Mouse (Mus musculus) heart, embryonic 15.5 days (tissue): ENCODE measurements around the gene Sidt2. TPM values are rescaled to one million over a fixed set of nuclear protein-coding genes. Genes with fewer than 3 reads are reported as not detected.

Source experiments
- ATAC-seq: fragments of 200-750 bp; cut with Nextera tagmentation; replicated peaks from 2 replicates; pipeline ENCODE4 v1.8.0; 2017; ENCODE audit warnings: low read depth, moderate TSS enrichment; ENCODE audit not compliant: insufficient number of reproducible peaks, insufficient read depth, low FRiP score
- H3K27ac ChIP-seq: fragments of 300-500 bp; sonication (generic); 2 replicates; pipeline ENCODE4 v1.5.1; 2015; ENCODE audit warnings: mild to moderate bottlenecking, inconsistent platforms
- H3K27me3 ChIP-seq: fragments of 300-500 bp; sonication (generic); 2 replicates; pipeline ENCODE4 v1.6.1; 2015; ENCODE audit warnings: inconsistent platforms
- H3K36me3 ChIP-seq: fragments of 300-500 bp; sonication (generic); 2 replicates; pipeline ENCODE4 v1.6.1; 2015; ENCODE audit warnings: mild to moderate bottlenecking, inconsistent platforms
- H3K4me1 ChIP-seq: fragments of 300-500 bp; sonication (generic); replicated peaks from 2 replicates; pipeline ENCODE4 v1.6.1; 2015; ENCODE audit warnings: inconsistent platforms
- H3K4me2 ChIP-seq: fragments of 300-500 bp; sonication (generic); 2 replicates; pipeline ENCODE4 v1.6.1; 2015; ENCODE audit warnings: inconsistent platforms, mild to moderate bottlenecking, moderate library complexity
- H3K4me3 ChIP-seq: fragments of 300-500 bp; sonication (generic); 2 replicates; pipeline ENCODE4 v1.5.1; 2015; ENCODE audit warnings: mild to moderate bottlenecking, inconsistent platforms
- H3K9ac ChIP-seq: fragments of 300-500 bp; sonication (generic); 2 replicates; pipeline ENCODE4 v1.6.1; 2015; ENCODE audit warnings: mild to moderate bottlenecking, inconsistent platforms
- H3K9me3 ChIP-seq: fragments of 300-500 bp; sonication (generic); replicated peaks from 2 replicates; pipeline ENCODE4 v1.6.1; 2016; ENCODE audit warnings: inconsistent platforms
- WGBS: fragments of 180-500 bp; shearing (Covaris S2); methylation state at CpG from one replicate; pipeline ENCODE4 v1.1.7; 2015; ENCODE audit warnings: mixed read lengths; 5-methylcytosine and 5-hydroxymethylcytosine counted together
- polyA plus RNA-seq: library from polyadenylated mRNA; unstranded; fragments of >200 nt; fragmentation: Nextera tagmentation; extraction: Ambion mirVana; gene quantifications from 2 replicates; pipeline ENCODE4 v1.2.1, GENCODE M21; 2015

The Sidt2 gene
- polyA plus RNA-seq, 1 experiment from 2014 or later = 31.4 TPM

DNA sequence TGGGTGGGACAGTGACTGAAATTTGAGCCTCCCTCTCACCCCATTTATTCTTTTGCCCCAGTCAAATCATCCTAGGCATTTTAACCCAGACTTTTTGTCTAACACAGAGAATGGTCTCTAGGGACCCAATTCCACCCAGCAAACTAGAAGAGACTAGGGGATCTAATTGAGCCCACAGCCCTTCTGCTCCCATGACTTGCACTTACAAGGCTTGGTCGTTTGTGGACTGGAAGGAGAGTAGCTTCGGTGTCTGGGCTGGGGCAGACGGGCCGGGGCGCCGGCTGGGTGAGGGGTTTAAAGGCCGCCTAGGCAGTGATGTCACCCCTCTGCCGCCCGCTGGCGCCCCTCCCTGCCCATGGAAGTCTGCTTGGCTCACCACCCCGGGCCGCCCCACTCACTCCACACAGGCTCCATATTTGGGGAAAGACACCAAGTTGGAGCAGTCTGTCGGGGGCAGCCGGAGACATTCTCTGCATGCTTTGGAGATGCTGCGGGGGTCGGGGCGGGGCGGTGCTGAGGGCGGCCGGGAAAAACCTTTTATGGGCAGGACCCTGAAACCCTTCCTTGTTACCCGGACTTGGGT is 19.3 kb downstream of the Sidt2 start, which contains the start of gene Tagln:
Gene Tagln, minus strand, starts transcription at position 431 of the 583 bp plus-strand sequence.
- no peaks in the 10 kb centered on the region for H3K27me3 ChIP-seq
- ATAC-seq = peak; percentile 51
- peak within 1 kb of the TSS; percentile 45 for H3K9ac ChIP-seq
- peaks cover 30% of the 10 kb centered on the region for H3K4me1 ChIP-seq
- peak within 1 kb of the TSS; percentile 44 for H3K4me3 ChIP-seq
- H3K4me2 ChIP-seq = peak within 1 kb of the TSS; percentile 70
- peak within 1 kb of the TSS; percentile 38 for H3K27ac ChIP-seq
- H3K36me3 ChIP-seq = peaks cover 24% of the 10 kb centered on the region
- 7% methylated on average over 21 of the region's 21 CpGs for WGBS
- H3K9me3 ChIP-seq = no peaks in the 10 kb centered on the region

DNA sequence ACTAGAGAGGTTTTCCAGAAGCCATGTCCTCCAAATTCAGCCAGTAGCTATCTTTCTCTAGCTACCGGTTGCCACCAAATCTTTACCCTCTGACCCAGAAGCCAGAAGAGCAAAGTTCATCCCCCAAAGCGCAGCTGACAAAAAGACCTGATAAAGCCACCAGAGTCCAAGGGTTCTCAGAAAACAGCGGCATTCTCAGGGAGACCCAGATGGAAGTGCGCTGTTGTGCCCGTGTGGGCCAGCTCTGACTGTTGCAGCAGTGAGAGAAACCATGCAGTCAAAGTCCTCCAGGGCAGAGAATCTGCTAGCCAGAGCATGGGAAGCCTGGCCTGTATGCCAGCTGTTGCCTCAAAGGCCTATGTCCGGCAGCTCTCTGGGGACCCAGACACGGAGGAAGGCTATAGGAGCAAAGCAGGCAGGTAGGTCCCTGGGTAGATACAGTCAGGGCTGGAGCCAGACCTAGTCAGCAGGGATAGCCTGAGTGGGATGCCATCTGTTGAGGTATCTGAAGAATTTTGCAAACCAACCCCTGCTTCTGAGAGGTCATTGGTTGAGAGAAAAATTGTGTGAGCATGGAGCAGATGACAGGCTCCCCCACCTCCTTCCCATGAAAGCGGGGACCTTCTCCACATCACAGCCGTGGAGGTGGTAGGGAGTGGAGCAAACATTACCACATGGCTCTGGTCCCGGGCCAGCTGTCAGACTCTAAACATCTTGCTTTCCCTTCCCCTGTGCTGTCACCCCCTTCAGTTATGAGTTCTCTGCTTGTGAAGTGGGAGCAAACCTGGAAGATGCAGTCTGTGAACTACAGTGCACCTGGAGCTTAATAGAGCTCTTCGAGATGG is 22.3 kb downstream of the Sidt2 start:
- Histone ChIP-seq H3K36me3 (peaks cover 33% of the 10 kb centered on the region), H3K9me3 (no peaks in the 10 kb centered on the region), H3K27ac (peak overlapping the region; percentile 13; the same call in 1 of the 2 replicates), H3K4me3 (peak overlapping the region; percentile 4; the same call in 1 of the 2 replicates), H3K4me2 (peak overlapping the region; percentile 7; the same call in 1 of the 2 replicates), H3K9ac (no peak overlapping the region), H3K27me3 (no peaks in the 10 kb centered on the region), H3K4me1 (peaks cover 30% of the 10 kb centered on the region)
- WGBS = 39% methylated on average over 11 of the region's 11 CpGs
- ATAC-seq = no peak

DNA sequence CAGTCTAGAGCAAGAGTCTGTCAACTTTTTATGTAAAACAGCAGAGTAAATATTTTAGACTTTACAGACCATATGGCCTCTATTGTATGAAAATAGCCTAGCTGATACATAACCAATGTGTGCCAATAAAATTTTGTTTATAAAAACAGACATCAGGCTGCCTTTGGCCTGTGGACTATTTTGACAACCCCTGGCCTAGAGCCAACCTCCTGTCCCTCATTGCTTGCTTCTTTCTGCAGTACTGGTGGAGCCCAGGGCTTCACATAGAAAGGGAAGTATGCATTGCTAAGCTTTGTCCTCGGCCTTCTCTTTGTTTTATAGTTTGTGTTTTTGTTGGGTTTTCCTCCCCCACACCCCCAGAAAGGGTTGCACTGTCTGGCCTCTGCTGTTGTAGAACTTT is 23.1 kb downstream of the Sidt2 start:
- H3K4me1 ChIP-seq = peaks cover 28% of the 10 kb centered on the region
- no peak for ATAC-seq
- H3K4me2 ChIP-seq = no peak overlapping the region
- no peaks in the 10 kb centered on the region for H3K27me3 ChIP-seq
- H3K4me3 ChIP-seq = no peak overlapping the region
- H3K9ac ChIP-seq = no peak overlapping the region
- H3K36me3 ChIP-seq = peaks cover 40% of the 10 kb centered on the region
- H3K9me3 ChIP-seq = no peaks in the 10 kb centered on the region
- H3K27ac ChIP-seq = peak overlapping the region; percentile 13; the same call in 1 of the 2 replicates
- 35% methylated on average over 1 of the region's 1 CpGs for WGBS

DNA sequence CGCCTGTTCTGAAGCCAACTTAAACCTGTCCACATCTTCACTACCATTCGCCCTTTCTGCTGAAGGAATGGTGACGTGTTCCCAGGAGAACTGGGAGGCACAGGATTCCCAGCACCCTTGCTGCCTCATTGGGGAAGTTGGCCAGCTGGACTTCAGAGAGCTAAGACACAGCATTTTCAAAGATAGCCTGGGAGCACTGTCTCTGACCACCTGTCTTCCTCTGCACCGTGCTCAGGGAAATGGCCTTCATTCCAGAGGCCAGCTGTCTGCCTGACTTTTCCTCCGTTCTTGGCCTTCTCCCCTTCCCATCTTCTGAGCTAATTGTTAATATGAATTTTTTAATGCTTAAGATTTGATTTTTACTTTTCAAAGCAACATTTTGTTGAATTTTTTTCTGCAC is 25.8 kb downstream of the Sidt2 start:
- WGBS = 82% methylated on average over 5 of the region's 5 CpGs
- Histone ChIP-seq H3K4me3 (no peak overlapping the region), H3K9ac (no peak overlapping the region), H3K4me2 (no peak overlapping the region), H3K36me3 (peaks cover 53% of the 10 kb centered on the region), H3K4me1 (peaks cover 14% of the 10 kb centered on the region), H3K9me3 (no peaks in the 10 kb centered on the region), H3K27me3 (no peaks in the 10 kb centered on the region), H3K27ac (no peak overlapping the region)
- no peak for ATAC-seq

DNA sequence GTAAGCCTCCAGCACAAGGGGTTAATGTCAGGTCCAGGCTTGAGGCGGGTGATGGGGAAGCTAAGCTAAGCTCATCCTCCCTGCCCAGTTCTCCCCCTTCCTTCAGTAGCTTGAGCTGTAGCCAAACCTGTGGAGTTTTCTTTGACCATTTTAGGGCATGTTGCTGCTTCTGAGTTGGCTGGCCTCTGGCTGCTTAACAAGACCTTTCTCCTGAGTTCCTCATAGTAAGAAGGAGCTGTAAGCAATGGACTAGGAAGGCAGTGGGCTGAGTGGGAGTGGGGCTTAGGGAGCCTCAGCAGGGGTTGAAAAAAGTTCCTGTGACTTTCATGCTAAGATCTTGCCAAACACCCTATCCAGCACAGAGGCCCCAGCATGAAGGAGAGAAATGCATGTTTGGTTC is 35.2 kb downstream of the Sidt2 start:
- H3K4me3 ChIP-seq = no peak overlapping the region
- peak overlapping the region; percentile 55; the same call in 1 of the 2 replicates for H3K27ac ChIP-seq
- no peaks in the 10 kb centered on the region for H3K27me3 ChIP-seq
- H3K4me2 ChIP-seq = no peak overlapping the region
- no peak overlapping the region for H3K9ac ChIP-seq
- no peaks in the 10 kb centered on the region for H3K4me1 ChIP-seq
- no peaks in the 10 kb centered on the region for H3K9me3 ChIP-seq
- ATAC-seq = no peak
- WGBS = 48% methylated on average over 1 of the region's 1 CpGs
- peaks cover 72% of the 10 kb centered on the region for H3K36me3 ChIP-seq

DNA sequence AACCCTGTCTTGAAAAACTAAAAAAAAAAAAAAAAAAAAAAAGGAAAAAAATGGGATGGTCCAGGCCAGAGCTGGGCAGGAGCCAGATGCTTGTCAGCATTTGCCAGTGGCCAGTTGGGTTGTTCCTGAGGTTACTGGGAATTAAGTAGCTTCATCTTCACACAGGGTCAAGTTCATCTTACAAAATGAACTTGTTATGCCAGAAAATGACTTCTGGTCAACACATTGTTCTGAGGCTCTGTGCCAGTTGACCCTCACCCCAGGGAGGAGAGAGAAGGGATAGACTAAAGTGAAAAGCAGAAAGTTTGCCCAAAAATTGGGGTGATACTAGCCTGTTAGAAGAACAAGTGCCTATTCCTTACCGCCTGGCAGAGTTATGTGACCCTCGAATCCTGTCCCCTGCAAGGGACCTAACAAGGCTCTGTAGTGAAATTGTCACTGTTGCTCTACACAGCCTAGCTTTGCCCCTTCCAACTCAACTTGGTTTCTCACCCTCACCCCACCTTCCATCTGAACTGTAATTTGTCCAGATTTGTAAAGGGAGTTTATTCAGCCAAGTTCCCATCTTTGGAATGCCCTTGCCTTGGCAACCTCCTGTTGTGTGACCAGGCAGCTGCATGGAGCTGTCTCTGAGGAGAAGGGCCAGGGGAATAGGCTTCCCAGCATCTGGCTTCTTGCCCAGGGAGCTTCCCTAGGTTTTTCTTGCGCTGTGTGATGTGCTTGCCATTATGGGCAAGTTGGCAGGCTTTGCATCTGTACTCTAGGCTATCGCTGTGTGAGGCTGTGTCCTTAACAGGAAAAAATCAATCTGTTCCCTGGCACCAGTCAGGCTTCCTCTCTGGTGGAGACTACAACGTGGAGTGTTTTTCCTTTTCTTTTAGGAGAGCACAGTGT is 37.8 kb downstream of the Sidt2 start:
- H3K27ac ChIP-seq = peak overlapping the region; percentile 28; the same call in 1 of the 2 replicates
- no peaks in the 10 kb centered on the region for H3K27me3 ChIP-seq
- 76% methylated on average over 5 of the region's 5 CpGs for WGBS
- H3K9me3 ChIP-seq = no peaks in the 10 kb centered on the region
- no peak for ATAC-seq
- no peak overlapping the region for H3K4me3 ChIP-seq
- H3K4me2 ChIP-seq = no peak overlapping the region
- H3K36me3 ChIP-seq = peaks cover 78% of the 10 kb centered on the region
- H3K9ac ChIP-seq = no peak overlapping the region
- H3K4me1 ChIP-seq = no peaks in the 10 kb centered on the region

GRCm38 (mm10) chr9:45915659-45916058 is 39.4 kb downstream of the Sidt2 start:
- H3K4me2 ChIP-seq = no peak overlapping the region
- H3K4me1 ChIP-seq = no peaks in the 10 kb centered on the region

GRCm38 (mm10) chr9:45911673-45912072 is 43.4 kb downstream of the Sidt2 start:
- peaks cover 77% of the 10 kb centered on the region for H3K36me3 ChIP-seq
- peaks cover 10% of the 10 kb centered on the region for H3K4me1 ChIP-seq
- no peaks in the 10 kb centered on the region for H3K27me3 ChIP-seq
- no peak overlapping the region for H3K4me3 ChIP-seq
- ATAC-seq = no peak
- 48% methylated on average over 1 of the region's 1 CpGs for WGBS
- H3K9me3 ChIP-seq = no peaks in the 10 kb centered on the region
- H3K4me2 ChIP-seq = no peak overlapping the region
- no peak overlapping the region for H3K9ac ChIP-seq
- H3K27ac ChIP-seq = no peak overlapping the region

More at GRCm38 (mm10) chr9:45915659-45916058, 39.4 kb downstream of the Sidt2 start:
- Histone ChIP-seq H3K27me3 (no peaks in the 10 kb centered on the region), H3K9ac (no peak overlapping the region), H3K4me3 (no peak overlapping the region), H3K9me3 (no peaks in the 10 kb centered on the region), H3K27ac (no peak overlapping the region), H3K36me3 (peaks cover 82% of the 10 kb centered on the region)
- no peak for ATAC-seq
- WGBS = 87% methylated on average over 2 of the region's 2 CpGs

DNA sequence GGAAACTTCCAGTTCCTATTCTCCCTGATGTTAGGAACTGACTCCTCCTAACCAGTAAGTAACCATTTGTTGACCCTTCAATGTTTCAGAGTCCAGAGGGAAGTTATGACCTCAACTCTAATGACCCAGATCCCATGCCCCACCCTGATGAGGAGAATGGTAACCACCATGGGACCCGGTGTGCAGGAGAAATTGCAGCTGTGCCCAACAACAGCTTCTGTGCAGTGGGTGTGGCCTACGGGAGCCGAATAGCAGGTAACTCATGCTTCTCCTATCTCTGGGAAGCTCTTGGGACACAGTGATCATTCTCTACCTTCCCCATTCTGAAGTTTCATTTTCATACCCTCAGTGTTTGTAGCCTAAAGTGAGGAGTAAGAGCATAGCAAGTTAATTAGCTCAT is 44.1 kb downstream of the Sidt2 start:
- H3K27ac ChIP-seq = no peak overlapping the region
- no peak overlapping the region for H3K4me2 ChIP-seq
- H3K36me3 ChIP-seq = peaks cover 70% of the 10 kb centered on the region
- H3K4me1 ChIP-seq = peaks cover 10% of the 10 kb centered on the region
- H3K4me3 ChIP-seq = no peak overlapping the region
- no peaks in the 10 kb centered on the region for H3K27me3 ChIP-seq
- H3K9me3 ChIP-seq = no peaks in the 10 kb centered on the region
- WGBS = 91% methylated on average over 3 of the region's 3 CpGs
- H3K9ac ChIP-seq = no peak overlapping the region
- no peak for ATAC-seq

DNA sequence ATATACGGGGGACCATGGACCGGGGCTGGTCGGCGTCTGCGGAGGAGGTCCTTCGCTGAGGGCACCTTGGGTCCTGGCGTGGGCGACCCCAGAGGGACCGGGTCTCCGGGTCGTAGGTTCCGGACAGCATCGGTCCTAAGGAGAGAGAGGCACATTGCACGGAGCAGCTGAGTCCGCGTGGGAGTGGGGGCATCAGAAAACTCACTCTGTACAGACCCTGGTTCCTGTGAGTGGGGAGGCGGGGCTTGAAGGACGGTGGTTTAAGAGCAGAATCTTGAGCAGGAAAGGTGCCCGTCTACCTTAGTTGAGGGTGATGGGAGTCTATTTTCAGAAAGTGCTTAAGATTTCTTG is 48.0 kb downstream of the Sidt2 start:
- no peaks in the 10 kb centered on the region for H3K9me3 ChIP-seq
- peak overlapping the region; percentile 78 for H3K4me3 ChIP-seq
- peaks cover 21% of the 10 kb centered on the region for H3K4me1 ChIP-seq
- H3K4me2 ChIP-seq = peak overlapping the region; percentile 71
- peak; percentile 15 for ATAC-seq
- WGBS = 0% methylated on average over 19 of the region's 19 CpGs
- peaks cover 42% of the 10 kb centered on the region for H3K36me3 ChIP-seq
- peak overlapping the region; percentile 86 for H3K9ac ChIP-seq
- H3K27ac ChIP-seq = peak overlapping the region; percentile 97
- no peaks in the 10 kb centered on the region for H3K27me3 ChIP-seq
